Mouse (Mus musculus) skeletal muscle tissue, adult 2 months (tissue): ENCODE measurements around the gene Gm8298.
"Not testable (repeated sequence)": the region's sequence is repeated elsewhere in the genome, so short reads cannot be mapped to it uniquely, and the experiment has no call there.

Source experiments
- DNase-seq: peaks from one replicate; pipeline ENCODE4 v3.0.0-alpha.2; 2012; ENCODE audit warnings: low read depth, low spot score

Gene Gm8298

DNA sequence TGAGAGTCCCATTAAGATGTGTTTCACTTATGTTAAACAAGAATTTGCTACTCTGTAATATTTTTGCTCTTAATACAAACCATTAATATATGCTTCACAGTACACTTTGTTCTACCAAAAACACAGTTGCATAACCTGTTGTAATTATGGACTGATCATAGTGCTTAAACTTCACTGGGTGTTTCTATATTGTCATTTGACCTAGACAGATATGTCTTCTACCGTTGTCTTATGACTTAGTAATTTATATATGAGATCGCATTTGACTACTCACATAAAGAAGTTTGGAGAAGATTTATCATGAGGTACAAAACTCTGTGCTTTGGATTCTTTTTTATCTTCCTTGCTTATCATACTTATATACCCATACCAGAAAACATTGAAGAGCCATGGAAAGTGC lies at the start of gene Gm8298:
Gene Gm8298 (plus strand): TSS at position 301 of the 400 bp plus-strand sequence.
- no peak for DNase-seq

DNA sequence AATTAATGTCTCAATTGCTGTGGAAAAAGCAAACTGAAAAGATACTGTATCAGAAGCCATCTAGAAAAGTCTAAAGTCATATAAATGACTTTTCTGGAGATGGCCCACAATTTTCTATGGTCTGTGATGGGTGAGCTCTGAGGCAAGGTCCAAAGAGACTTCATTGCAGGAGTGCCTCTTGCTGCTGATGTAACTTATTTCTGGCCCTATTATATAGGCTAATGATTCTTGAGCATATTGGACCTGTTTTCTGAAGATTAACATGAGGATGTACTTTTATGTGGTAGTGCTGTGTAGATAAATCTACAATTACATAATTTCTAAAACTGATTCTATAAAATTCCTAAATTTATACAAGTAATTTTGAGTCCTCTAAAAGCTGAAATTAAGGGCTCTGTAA lies 47.7 kb upstream of the Gm8298 start:
- DNase-seq, result no peak

DNA sequence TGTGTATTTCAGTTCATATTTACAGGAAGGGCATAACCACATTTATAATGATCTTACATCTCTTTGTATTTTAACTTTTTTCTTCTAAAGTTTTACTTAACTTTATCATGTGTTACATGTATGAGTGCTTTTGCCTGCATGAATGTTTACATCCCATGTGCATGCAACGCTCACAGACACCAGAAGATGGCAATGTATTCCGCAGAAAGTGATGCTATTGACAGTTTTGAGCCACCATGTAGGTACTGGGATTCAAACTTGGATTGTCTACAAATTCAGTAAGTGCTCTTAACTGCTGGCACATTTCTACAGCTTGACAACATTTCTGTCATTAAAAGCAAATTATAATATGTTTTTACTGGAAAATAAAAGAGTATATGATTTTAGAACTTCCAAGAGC lies 9.9 kb downstream of the Gm8298 start:
- DNase-seq, result peak; percentile 18

DNA sequence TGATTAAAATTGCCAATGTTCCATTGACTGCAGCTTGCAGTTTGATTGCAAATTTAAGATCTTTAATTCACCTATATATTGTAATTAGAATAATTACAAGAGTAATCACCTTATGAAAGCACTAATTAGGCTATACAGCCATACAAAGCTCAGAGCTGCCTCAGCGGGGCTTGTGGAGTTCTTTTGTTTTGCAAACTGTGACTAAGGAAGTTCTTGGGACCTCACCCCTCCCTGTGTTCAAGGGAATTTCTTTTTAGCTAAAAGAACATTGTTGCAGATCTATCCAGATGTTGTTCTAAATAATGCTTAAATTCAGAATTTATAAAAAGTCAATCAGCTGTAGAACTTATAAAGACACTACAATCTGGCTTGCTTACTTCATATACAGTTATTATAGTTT lies 16.8 kb downstream of the Gm8298 start:
- DNase-seq, result not testable (repeated sequence)

DNA sequence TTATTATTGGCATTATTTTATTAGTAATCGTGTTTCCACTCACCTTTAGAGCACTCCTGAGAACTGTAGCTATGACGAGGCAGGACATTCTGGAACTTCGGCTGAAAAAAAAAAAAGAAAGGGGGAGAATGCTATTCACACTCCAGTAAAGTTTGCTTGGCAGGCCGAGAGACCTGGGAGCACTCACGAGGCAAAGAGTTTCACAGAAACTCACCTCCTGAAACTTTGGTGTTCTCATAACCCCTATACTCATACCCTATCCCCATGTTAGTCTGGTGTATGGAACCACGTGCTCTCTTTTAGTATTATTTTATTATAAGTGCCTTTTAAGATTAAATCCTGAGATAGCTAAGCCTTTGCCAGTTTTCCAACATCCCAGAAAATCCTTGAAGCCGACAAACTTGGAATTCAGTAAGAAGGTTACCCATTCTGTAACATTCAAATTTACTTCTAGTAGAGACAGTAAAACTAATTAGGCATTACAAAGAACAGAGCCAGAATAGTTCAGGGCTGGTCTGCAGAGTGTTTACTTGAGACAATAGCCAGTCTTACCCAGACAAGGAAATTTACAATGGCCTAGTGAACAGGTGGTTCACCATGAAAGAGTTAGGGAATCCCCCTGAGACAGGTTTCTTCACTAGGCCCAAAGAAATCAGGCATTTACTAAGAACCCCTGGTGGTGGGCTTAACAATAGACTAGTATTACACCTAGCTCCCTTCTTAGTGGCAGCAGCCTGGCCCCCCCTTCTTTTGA lies 19.1 kb downstream of the Gm8298 start:
- DNase-seq, result not testable (repeated sequence)

DNA sequence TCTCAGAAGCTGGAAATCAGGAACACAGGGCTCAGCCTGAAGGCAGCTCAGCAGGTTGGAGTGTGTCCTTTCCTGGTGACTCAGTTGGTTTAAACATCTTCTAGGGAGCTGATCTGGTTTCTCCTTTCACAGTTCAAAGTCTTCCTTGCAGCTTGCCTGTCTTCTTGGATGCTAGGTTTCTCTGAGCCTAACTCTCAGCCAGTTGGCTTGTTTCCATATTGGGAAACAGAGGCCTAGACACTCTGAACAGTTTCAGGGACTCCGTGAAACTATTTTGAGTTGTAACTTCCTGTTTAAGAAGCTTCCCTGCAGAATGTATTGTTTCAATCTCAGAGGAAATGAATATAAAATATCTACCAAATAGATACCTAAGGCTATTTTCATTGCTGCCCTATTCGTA lies 32.4 kb downstream of the Gm8298 start:
- peak; percentile 10 for DNase-seq

DNA sequence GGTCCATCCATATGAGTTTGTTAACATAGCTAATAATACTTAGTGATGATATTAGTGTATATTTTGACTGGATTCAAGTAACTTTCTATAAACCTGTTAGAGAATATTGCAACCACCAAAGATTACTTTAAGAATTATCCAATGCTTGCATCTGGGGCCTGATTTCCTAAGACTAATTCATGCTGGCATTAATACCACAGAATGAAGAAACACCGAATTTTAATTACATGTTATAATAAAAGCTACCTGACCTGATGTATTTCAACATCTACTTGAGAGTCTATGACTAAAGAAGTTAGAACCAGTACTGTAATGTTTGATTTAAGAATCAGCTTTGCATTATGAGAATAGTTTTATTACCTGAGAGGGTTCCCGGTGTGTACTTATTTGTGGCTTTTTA lies 64.1 kb downstream of the Gm8298 start, which contains the start of gene C130079G13Rik:
Gene C130079G13Rik (plus strand): TSS at position 301 of the 400 bp plus-strand sequence.
- DNase-seq, result no peak
